Mouse (Mus musculus) embryonic facial prominence, embryonic 14.5 days (tissue): Measurements from ENCODE around the gene Glod4. TPM values are rescaled to one million over a fixed set of nuclear protein-coding genes. Genes with fewer than 3 reads are reported as not detected.

ENCODE experiments used
- ATAC-seq: fragments of 200-750 bp; cut with Nextera tagmentation; 2 replicates; pipeline ENCODE4 v1.8.0; 2017; ENCODE audit warnings: low read depth, moderate number of reproducible peaks, moderate TSS enrichment
- DNase-seq: peaks from one replicate; pipeline ENCODE4 v3.0.0-alpha.2; 2015; ENCODE audit warnings: low spot score
- H3K27ac ChIP-seq: fragments of 300-500 bp; sonication (generic); replicated peaks from 2 replicates; pipeline ENCODE4 v1.5.1; 2014; ENCODE audit warnings: low read depth, mild to moderate bottlenecking, low read length, moderate library complexity
- H3K27me3 ChIP-seq: fragments of 300-500 bp; sonication (generic); replicated peaks from 2 replicates; pipeline ENCODE4 v1.6.1; 2014; ENCODE audit warnings: low read length; ENCODE audit not compliant: control insufficient read depth, insufficient read depth
- H3K36me3 ChIP-seq: fragments of 300-500 bp; sonication (generic); 2 replicates; pipeline ENCODE4 v1.6.1; 2014; ENCODE audit warnings: low read length, mixed read lengths; ENCODE audit not compliant: control insufficient read depth, insufficient read depth
- H3K4me1 ChIP-seq: fragments of 300-500 bp; sonication (generic); 2 replicates; pipeline ENCODE4 v1.6.1; 2014; ENCODE audit warnings: antibody characterized with exemption, low read length; ENCODE audit not compliant: control insufficient read depth, insufficient read depth
- H3K4me2 ChIP-seq: fragments of 300-500 bp; sonication (generic); 2 replicates; pipeline ENCODE4 v1.6.1; 2014; ENCODE audit warnings: low read depth, mild to moderate bottlenecking, low read length, moderate library complexity, mixed read lengths
- H3K4me3 ChIP-seq: fragments of 300-500 bp; sonication (generic); 2 replicates; pipeline ENCODE4 v1.5.1; 2014; ENCODE audit warnings: low read depth, mild to moderate bottlenecking, low read length
- H3K9ac ChIP-seq: fragments of 300-500 bp; sonication (generic); 2 replicates; pipeline ENCODE4 v1.6.1; 2014; ENCODE audit warnings: low read depth, mild to moderate bottlenecking, low read length, moderate library complexity, mixed read lengths
- H3K9me3 ChIP-seq: fragments of 300-500 bp; sonication (generic); 2 replicates; pipeline ENCODE4 v1.6.1; 2016; ENCODE audit warnings: low read length; ENCODE audit not compliant: control insufficient read depth
- WGBS: fragments of 180-500 bp; shearing (Covaris S2); extraction: QIAGEN DNeasy Blood & Tissue Kit; methylation state at CpG from one replicate; pipeline ENCODE4 v1.1.7; 2014; 5-methylcytosine and 5-hydroxymethylcytosine counted together
- polyA plus RNA-seq: library from polyadenylated mRNA; unstranded; fragments of >200 nt; fragmentation: Nextera tagmentation; extraction: Ambion mirVana; gene quantifications from 2 replicates; pipeline ENCODE4 v1.2.1, GENCODE M21; 2014

Glod4 gene
- polyA plus RNA-seq, 1 experiment from 2014 or later = 129 TPM

DNA sequence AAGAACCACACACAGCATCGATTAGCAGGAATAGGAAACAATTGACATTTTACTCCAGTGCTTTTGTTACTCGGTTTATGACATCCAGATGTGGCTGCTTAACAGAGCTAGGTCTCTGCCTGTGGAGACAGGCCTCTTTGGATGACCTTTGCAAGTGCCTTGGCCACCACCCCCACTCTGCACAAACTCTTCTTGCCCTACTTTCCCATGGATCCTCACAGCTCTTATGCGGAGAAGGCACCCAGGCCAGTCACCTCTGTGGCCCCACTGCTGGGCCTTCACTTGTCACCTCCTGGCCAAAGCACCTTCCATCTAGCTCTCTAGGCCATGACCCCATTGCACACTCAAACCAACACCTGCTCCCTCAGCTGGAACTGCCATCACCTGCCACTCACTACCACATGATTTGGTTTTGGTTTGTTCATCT, 159.6 kb downstream of the Glod4 start:
- no peak overlapping the region for H3K4me3 ChIP-seq
- H3K27ac ChIP-seq = no peak overlapping the region
- H3K36me3 ChIP-seq = peaks cover 24% of the 10 kb centered on the region
- peaks cover 8% of the 10 kb centered on the region; the same call in 1 of the 2 replicates for H3K4me1 ChIP-seq
- no peaks in the 10 kb centered on the region for H3K9me3 ChIP-seq
- H3K27me3 ChIP-seq = no peaks in the 10 kb centered on the region
- H3K4me2 ChIP-seq = no peak overlapping the region
- no peak overlapping the region for H3K9ac ChIP-seq
- ATAC-seq (no peak), DNase-seq (peak; percentile 72)
- 22% methylated on average over 3 of the region's 3 CpGs for WGBS

- H3K4me3 ChIP-seq = no peak overlapping the region
- H3K4me2 ChIP-seq = no peak overlapping the region
- no peaks in the 10 kb centered on the region for H3K9me3 ChIP-seq
- H3K27ac ChIP-seq = no peak overlapping the region
- H3K36me3 ChIP-seq = peaks cover 34% of the 10 kb centered on the region
- 83% methylated on average over 6 of the region's 6 CpGs for WGBS
- ATAC-seq (no peak), DNase-seq (no peak)
- no peak overlapping the region; the same call in 1 of the 2 replicates for H3K9ac ChIP-seq
- peaks cover 8% of the 10 kb centered on the region; the same call in 1 of the 2 replicates for H3K4me1 ChIP-seq
- H3K27me3 ChIP-seq = no peaks in the 10 kb centered on the region
Measured at GRCm38 (mm10) chr11:76081048-76081640, 162.4 kb downstream of the Glod4 start.

- 63% methylated on average over 2 of the region's 2 CpGs for WGBS
- Histone ChIP-seq H3K36me3 (peaks cover 34% of the 10 kb centered on the region), H3K9me3 (no peaks in the 10 kb centered on the region), H3K4me3 (no peak overlapping the region), H3K4me1 (peaks cover 8% of the 10 kb centered on the region; the same call in 1 of the 2 replicates), H3K27ac (no peak overlapping the region), H3K27me3 (no peaks in the 10 kb centered on the region), H3K9ac (no peak overlapping the region), H3K4me2 (no peak overlapping the region)
- DNase-seq (no peak), ATAC-seq (no peak)
Measured at GRCm38 (mm10) chr11:76080293-76080692, 163.2 kb downstream of the Glod4 start.

DNA sequence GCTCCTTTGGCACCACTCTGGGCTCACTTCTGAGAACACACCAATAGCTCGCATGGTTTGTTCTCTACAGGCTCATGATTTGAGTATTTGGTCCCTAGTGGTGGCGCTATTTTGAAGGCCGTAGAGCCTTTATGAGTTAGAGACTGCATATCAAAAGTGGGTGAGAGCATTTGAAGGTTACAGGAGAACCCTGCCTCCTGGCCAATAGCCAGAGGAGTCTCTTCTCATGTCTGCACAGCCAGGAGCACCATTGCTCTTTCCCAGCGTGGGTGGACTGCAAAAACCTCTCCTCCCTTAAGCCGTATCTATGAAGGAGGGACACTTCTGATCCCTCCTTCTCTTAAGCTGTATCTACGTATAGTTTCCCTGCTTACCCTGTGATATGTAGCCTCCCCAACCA, 166.2 kb downstream of the Glod4 start:
- no peak for ATAC-seq
- peaks cover 36% of the 10 kb centered on the region for H3K36me3 ChIP-seq
- H3K9me3 ChIP-seq = no peaks in the 10 kb centered on the region
- H3K9ac ChIP-seq = no peak overlapping the region
- no peak overlapping the region for H3K4me2 ChIP-seq
- H3K27me3 ChIP-seq = no peaks in the 10 kb centered on the region
- DNase-seq = no peak
- H3K27ac ChIP-seq = no peak overlapping the region
- 0 out of 2 replicates have a peak, but pooled peaks cover 6% of the 10 kb centered on the region for H3K4me1 ChIP-seq
- 87% methylated on average over 6 of the region's 6 CpGs for WGBS
- no peak overlapping the region for H3K4me3 ChIP-seq

DNA sequence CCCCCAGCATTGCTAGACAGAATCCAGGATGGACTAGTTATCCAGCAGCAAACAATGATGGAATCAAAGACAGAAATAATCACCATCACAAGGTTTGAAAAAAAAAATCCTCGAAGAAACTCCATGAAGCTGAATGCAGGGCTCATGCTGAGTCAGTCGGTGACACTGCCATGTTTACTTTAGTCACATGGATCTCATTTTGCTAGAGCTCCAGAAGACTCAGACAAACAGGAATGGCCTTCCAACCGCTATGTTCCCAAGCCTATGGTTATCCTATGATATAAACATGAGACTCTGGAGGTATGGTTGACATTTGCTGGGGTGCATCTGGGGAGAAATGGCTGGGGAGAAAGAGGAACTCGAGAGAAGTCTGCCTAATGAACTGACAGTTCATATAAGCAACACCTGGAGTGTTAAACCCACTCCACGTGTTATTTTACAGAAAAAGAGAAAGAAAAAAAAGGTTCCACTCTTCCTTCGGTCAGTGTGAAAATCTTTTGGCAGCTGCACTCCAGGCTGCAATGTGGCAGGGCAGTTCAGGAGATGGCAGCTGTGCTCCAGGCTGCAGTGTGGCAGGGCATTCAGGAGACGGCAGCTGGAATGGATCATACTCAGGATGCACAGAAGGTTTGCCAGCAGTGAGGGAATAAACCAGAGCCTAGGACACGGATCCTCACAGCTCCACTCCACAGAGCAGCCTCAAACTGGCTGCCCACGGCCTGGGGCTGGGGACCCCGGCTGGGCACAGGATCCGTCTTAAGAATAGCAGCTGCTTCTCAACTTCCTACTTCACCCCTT, 169.0 kb downstream of the Glod4 start:
- H3K27me3 ChIP-seq = no peaks in the 10 kb centered on the region
- DNase-seq = peak; percentile 84
- peak; percentile 89 for ATAC-seq
- H3K9me3 ChIP-seq = no peaks in the 10 kb centered on the region
- H3K4me2 ChIP-seq = no peak overlapping the region
- H3K4me3 ChIP-seq = no peak overlapping the region
- no peak overlapping the region for H3K9ac ChIP-seq
- WGBS = 38% methylated on average over 11 of the region's 11 CpGs
- H3K4me1 ChIP-seq = 0 out of 2 replicates have a peak, but pooled peaks cover 6% of the 10 kb centered on the region
- peaks cover 17% of the 10 kb centered on the region; the same call in 1 of the 2 replicates for H3K36me3 ChIP-seq
- H3K27ac ChIP-seq = peak overlapping the region; percentile 52; the same call in 1 of the 2 replicates

Other genes starting within 250 kb of the Glod4 start
- 2.0 and 7.3 TPM in 2 replicates for gene 1700016K19Rik, start 243.8 kb downstream of the Glod4 start, polyA plus RNA-seq
- 45.3 and 45.6 TPM in 2 replicates for gene Rflnb, start 215.9 kb downstream of the Glod4 start, polyA plus RNA-seq
- gene Vps53, start 64.1 kb downstream of the Glod4 start, polyA plus RNA-seq = 32.4 and 36.6 TPM in 2 replicates
- gene Fam57a, start 64.1 kb downstream of the Glod4 start, polyA plus RNA-seq = 34.2 and 36.8 TPM in 2 replicates
- gene Dbil5, start 26.1 kb downstream of the Glod4 start, polyA plus RNA-seq = 0.79 and 0.96 TPM in 2 replicates
- 22.3 and 30.4 TPM in 2 replicates for gene Gemin4, start 26.1 kb downstream of the Glod4 start, polyA plus RNA-seq
- 21.1 and 23.8 TPM in 2 replicates for gene Mrm3, start within 50 bp of the Glod4 start, polyA plus RNA-seq
- gene Nxn, start 155.4 kb upstream of the Glod4 start, polyA plus RNA-seq = 63.8 and 70.2 TPM in 2 replicates
- 113 and 124 TPM in 2 replicates for gene Timm22, start 163.2 kb upstream of the Glod4 start, polyA plus RNA-seq